Mouse (Mus musculus) heart, embryonic 13.5 days (tissue): ENCODE results near the gene Ugt1a9. TPM values are rescaled to one million over a fixed set of nuclear protein-coding genes. Genes with fewer than 3 reads are reported as not detected.
"Not testable (repeated sequence)": the region's sequence is repeated elsewhere in the genome, so short reads cannot be mapped to it uniquely, and the experiment has no call there.

ENCODE experiments used
- ATAC-seq: fragments of 200-750 bp; cut with Nextera tagmentation; 2 replicates; pipeline ENCODE4 v1.8.0; 2017; ENCODE audit warnings: moderate TSS enrichment; ENCODE audit not compliant: insufficient number of reproducible peaks, low FRiP score, low TSS enrichment; ENCODE audit errors: extremely low read depth
- H3K27ac ChIP-seq: fragments of 300-500 bp; sonication (generic); replicated peaks from 2 replicates; pipeline ENCODE4 v1.5.1; 2015; ENCODE audit warnings: moderate library complexity, mild to moderate bottlenecking, inconsistent platforms
- H3K27me3 ChIP-seq: fragments of 300-500 bp; sonication (generic); replicated peaks from 2 replicates; pipeline ENCODE4 v1.6.1; 2015; ENCODE audit warnings: mild to moderate bottlenecking, inconsistent platforms
- H3K36me3 ChIP-seq: fragments of 300-500 bp; sonication (generic); 2 replicates; pipeline ENCODE4 v1.6.1; 2015; ENCODE audit warnings: mild to moderate bottlenecking, inconsistent platforms
- H3K4me1 ChIP-seq: fragments of 300-500 bp; sonication (generic); 2 replicates; pipeline ENCODE4 v1.6.1; 2015; ENCODE audit warnings: inconsistent platforms
- H3K4me2 ChIP-seq: fragments of 300-500 bp; sonication (generic); 2 replicates; pipeline ENCODE4 v1.6.1; 2015; ENCODE audit warnings: inconsistent platforms, mild to moderate bottlenecking, moderate library complexity
- H3K4me3 ChIP-seq: fragments of 300-500 bp; sonication (generic); 2 replicates; pipeline ENCODE4 v1.5.1; 2015; ENCODE audit warnings: moderate library complexity, mild to moderate bottlenecking, inconsistent platforms
- H3K9ac ChIP-seq: fragments of 300-500 bp; sonication (generic); 2 replicates; pipeline ENCODE4 v1.6.1; 2015; ENCODE audit warnings: inconsistent platforms, mild to moderate bottlenecking, moderate library complexity
- H3K9me3 ChIP-seq: fragments of 300-500 bp; sonication (generic); 2 replicates; pipeline ENCODE4 v1.6.1; 2016; ENCODE audit warnings: inconsistent platforms
- WGBS: fragments of 180-500 bp; shearing (Covaris S2); methylation state at CpG from one replicate; pipeline ENCODE4 v1.1.7; 2015; ENCODE audit warnings: mixed read lengths; 5-methylcytosine and 5-hydroxymethylcytosine counted together
- polyA plus RNA-seq: library from polyadenylated mRNA; unstranded; fragments of >200 nt; fragmentation: Nextera tagmentation; extraction: Ambion mirVana; gene quantifications from 2 replicates; pipeline ENCODE4 v1.2.1, GENCODE M21; 2015

The Ugt1a9 gene
- polyA plus RNA-seq, result not detected in 2 replicates

- 70% methylated on average over 2 of the region's 2 CpGs for WGBS
- ATAC-seq, result no peak
These were observed at the start of gene Ugt1a9 for GRCm38 (mm10) chr1:88070495-88070894. TSS of gene Ugt1a9 (plus strand) at chr1:88070800.

DNA sequence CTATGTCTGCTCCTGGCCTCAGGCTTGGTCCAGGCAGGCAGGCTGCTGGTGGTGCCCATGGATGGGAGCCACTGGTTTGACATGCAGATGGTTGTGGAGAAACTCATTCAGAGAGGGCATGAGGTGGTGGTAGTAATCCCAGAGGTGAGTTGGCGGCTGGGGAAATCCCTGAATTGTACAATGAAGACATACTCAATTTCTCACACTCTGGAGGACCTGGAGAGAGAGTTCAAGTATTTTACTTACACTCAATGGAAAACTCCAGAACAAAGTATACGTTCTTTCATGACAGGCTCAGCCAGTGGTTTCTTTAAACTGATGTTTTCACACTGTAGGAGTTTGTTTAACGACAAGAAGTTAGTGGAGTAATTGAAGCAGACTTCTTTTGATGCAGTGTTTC lies 45.4 kb upstream of the Ugt1a9 start:
- not testable (repeated sequence) for H3K9ac ChIP-seq, H3K27me3 ChIP-seq, H3K4me1 ChIP-seq, H3K9me3 ChIP-seq, ATAC-seq, H3K27ac ChIP-seq, H3K4me2 ChIP-seq, H3K36me3 ChIP-seq, H3K4me3 ChIP-seq
- WGBS, result 66% methylated on average over 3 of the region's 3 CpGs

More at GRCm38 (mm10) chr1:88070495-88070894, at the start of gene Ugt1a9:
- H3K9me3 ChIP-seq, result no peaks in the 10 kb centered on the region
- no peaks in the 10 kb centered on the region for H3K36me3 ChIP-seq
- H3K4me2 ChIP-seq, result no peak within 1 kb of the TSS
- no peak within 1 kb of the TSS for H3K9ac ChIP-seq
- H3K27ac ChIP-seq, result no peak within 1 kb of the TSS
- H3K4me3 ChIP-seq, result no peak within 1 kb of the TSS
- no peaks in the 10 kb centered on the region for H3K4me1 ChIP-seq
- no peaks in the 10 kb centered on the region for H3K27me3 ChIP-seq

DNA sequence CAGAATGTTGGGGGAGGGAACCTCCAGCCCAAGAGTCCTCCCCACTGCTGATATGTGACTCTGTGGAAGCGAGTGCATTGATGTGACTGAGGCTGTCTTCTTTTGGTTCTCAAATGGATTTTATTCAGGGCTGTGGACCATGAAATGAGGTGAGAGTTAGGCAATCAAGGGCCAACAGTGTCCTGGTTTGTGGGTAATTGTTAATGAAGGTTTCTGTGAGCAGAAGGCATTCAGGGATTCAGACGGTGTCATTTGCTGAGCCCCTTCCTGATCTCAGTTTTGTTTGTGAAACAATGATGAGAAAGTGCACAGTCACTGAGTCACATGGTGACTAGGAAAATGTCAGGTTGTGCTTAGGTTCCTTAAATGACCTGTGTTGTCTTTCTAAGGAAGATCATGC lies 27.6 kb upstream of the Ugt1a9 start:
- not testable (repeated sequence) for H3K27me3 ChIP-seq, H3K4me2 ChIP-seq, H3K9me3 ChIP-seq, H3K36me3 ChIP-seq, H3K4me3 ChIP-seq, H3K9ac ChIP-seq, H3K4me1 ChIP-seq, ATAC-seq, H3K27ac ChIP-seq
- WGBS, result 68% methylated on average over 1 of the region's 2 CpGs

DNA sequence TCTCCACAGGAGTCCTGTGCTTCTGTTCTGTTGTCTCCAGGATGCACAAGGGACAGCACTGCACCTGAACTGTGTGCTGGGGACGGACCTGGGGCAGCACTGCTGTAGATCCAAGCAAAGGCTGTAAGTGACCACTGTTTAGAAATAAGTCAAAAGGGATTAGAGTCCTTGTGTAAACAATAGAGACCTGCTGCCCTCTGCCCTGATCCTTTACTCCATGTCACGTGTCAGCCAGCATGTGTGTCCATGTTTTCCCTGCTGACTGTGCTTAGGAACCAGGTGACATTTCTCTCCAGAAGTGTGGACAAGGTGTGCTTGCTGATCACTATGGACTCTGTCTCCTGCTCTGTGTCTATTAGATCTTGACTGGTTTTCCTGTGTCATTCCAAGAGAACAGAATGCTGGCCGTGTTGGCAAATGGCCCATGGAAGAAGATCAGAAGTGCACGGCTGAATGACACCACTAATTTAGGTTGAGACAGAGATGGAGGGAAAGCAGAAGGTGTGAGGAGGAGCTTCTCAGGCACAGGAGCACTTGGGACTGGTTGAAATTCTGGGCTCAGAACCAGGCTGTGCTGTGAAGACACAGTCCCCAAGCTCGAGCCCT lies 25.7 kb upstream of the Ugt1a9 start:
- H3K27ac ChIP-seq, ATAC-seq, H3K4me3 ChIP-seq, H3K4me1 ChIP-seq, H3K4me2 ChIP-seq, H3K27me3 ChIP-seq, H3K9me3 ChIP-seq, H3K36me3 ChIP-seq, H3K9ac ChIP-seq: not testable (repeated sequence)
- WGBS, result 70% methylated on average over 4 of the region's 5 CpGs

GRCm38 (mm10) chr1:88047408-88047807 lies 23.2 kb upstream of the Ugt1a9 start:
- not testable (repeated sequence) for H3K4me3 ChIP-seq, H3K9ac ChIP-seq, H3K4me1 ChIP-seq, ATAC-seq, H3K4me2 ChIP-seq, H3K9me3 ChIP-seq, H3K27ac ChIP-seq, H3K27me3 ChIP-seq, H3K36me3 ChIP-seq
- WGBS, result 69% methylated on average over 2 of the region's 2 CpGs

- WGBS, result 63% methylated on average over 1 of the region's 1 CpGs
- Histone ChIP-seq H3K9ac (no peak within 1 kb of the TSS), H3K36me3 (no peaks in the 10 kb centered on the region), H3K4me2 (no peak within 1 kb of the TSS), H3K4me3 (no peak within 1 kb of the TSS), H3K27ac (no peak within 1 kb of the TSS), H3K9me3 (no peaks in the 10 kb centered on the region), H3K27me3 (no peaks in the 10 kb centered on the region), H3K4me1 (no peaks in the 10 kb centered on the region)
- no peak for ATAC-seq
These were observed 15.5 kb upstream of the Ugt1a9 start, which contains the start of gene Ugt1a10 for GRCm38 (mm10) chr1:88055088-88055487. TSS of gene Ugt1a10 (plus strand) at chr1:88055388.

- not testable (repeated sequence) for H3K4me2 ChIP-seq, H3K27me3 ChIP-seq, H3K9me3 ChIP-seq, H3K9ac ChIP-seq, H3K4me3 ChIP-seq, H3K4me1 ChIP-seq, H3K27ac ChIP-seq, ATAC-seq, H3K36me3 ChIP-seq
- WGBS, result 76% methylated on average over 1 of the region's 2 CpGs
These were observed 4.0 kb upstream of the Ugt1a9 start for GRCm38 (mm10) chr1:88066472-88067102.

DNA sequence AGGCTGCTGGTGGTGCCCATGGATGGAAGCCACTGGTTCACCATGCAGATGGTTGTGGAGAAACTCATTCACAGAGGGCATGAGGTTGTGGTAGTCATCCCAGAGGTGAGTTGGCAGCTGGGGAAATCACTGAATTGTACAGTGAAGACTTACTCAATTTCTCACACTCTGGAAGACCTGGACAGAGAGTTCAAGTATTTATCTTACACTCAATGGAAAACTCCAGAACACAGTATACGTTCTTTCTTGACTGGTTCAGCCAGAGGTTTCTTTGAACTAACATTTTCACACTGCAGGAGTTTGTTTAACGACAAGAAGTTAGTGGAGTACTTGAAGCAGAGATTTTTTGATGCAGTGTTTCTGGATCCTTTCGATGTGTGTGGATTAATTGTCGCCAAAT lies 302 bp downstream of the Ugt1a9 start:
- WGBS, result 68% methylated on average over 4 of the region's 4 CpGs
- Histone ChIP-seq H3K9me3 (no peaks in the 10 kb centered on the region), H3K27me3 (no peaks in the 10 kb centered on the region), H3K36me3 (no peaks in the 10 kb centered on the region), H3K9ac (no peak overlapping the region), H3K27ac (no peak overlapping the region), H3K4me3 (no peak overlapping the region), H3K4me1 (no peaks in the 10 kb centered on the region), H3K4me2 (no peak overlapping the region)
- no peak for ATAC-seq

GRCm38 (mm10) chr1:88074471-88074870 lies 3.9 kb downstream of the Ugt1a9 start:
- Histone ChIP-seq H3K36me3 (no peaks in the 10 kb centered on the region), H3K4me2 (no peak overlapping the region), H3K27ac (no peak overlapping the region), H3K9me3 (no peaks in the 10 kb centered on the region), H3K27me3 (no peaks in the 10 kb centered on the region), H3K4me3 (no peak overlapping the region), H3K9ac (no peak overlapping the region), H3K4me1 (no peaks in the 10 kb centered on the region)
- 74% methylated on average over 2 of the region's 2 CpGs for WGBS
- no peak for ATAC-seq

DNA sequence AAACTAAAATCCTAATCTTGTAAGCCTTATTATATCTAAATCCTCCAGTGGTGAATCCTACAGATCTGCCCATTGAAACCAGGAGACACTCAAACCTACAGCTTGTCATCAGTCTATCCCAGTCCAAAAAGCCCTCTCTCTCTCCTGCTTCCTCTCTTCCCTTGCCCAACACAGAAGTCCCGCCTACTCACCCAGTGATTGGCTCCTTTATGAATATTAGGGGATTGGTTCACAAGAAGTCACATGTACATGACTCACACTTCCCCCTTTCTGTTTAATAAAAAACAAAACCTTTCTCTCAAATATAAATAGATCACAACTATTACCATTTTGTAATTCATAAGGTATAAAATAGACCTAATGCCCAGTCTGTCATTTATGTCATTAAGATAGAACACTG lies 6.5 kb downstream of the Ugt1a9 start:
- no peak overlapping the region for H3K4me3 ChIP-seq
- no peaks in the 10 kb centered on the region for H3K4me1 ChIP-seq
- H3K27me3 ChIP-seq, result no peaks in the 10 kb centered on the region
- no peak for ATAC-seq
- no peaks in the 10 kb centered on the region for H3K9me3 ChIP-seq
- WGBS, result 81% methylated on average over 1 of the region's 1 CpGs
- no peak overlapping the region for H3K4me2 ChIP-seq
- H3K9ac ChIP-seq, result no peak overlapping the region
- H3K36me3 ChIP-seq, result no peaks in the 10 kb centered on the region
- no peak overlapping the region for H3K27ac ChIP-seq

DNA sequence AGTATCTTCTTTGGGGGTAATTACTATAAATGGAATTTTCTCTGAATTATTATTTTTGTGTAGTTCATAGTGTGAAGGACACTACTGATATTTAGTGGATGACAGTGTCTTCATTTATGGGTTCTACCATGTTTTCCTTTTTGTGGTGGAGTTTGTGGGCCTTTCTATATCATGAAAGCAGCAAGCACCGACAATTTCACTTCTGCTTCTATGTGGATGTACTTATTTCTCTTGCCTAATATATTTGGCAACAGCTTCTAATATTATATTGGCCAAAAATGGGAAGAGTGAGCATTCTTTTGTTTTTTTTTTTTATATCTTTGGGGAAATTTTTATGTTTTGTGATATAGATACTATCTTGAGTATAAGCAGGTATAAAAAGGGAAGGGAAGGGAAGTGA lies 11.1 kb downstream of the Ugt1a9 start:
- H3K4me3 ChIP-seq, result no peak overlapping the region
- H3K27ac ChIP-seq, result no peak overlapping the region
- H3K4me2 ChIP-seq, result no peak overlapping the region
- H3K9ac ChIP-seq, result no peak overlapping the region
- no peaks in the 10 kb centered on the region for H3K36me3 ChIP-seq
- 77% methylated on average over 1 of the region's 1 CpGs for WGBS
- H3K27me3 ChIP-seq, result no peaks in the 10 kb centered on the region
- no peaks in the 10 kb centered on the region for H3K4me1 ChIP-seq
- H3K9me3 ChIP-seq, result no peaks in the 10 kb centered on the region
- no peak for ATAC-seq

GRCm38 (mm10) chr1:88086125-88086524 lies 15.5 kb downstream of the Ugt1a9 start:
- no peak overlapping the region for H3K9ac ChIP-seq
- H3K4me3 ChIP-seq, result no peak overlapping the region
- no peaks in the 10 kb centered on the region for H3K9me3 ChIP-seq
- ATAC-seq, result no peak
- 66% methylated on average over 1 of the region's 1 CpGs for WGBS
- no peaks in the 10 kb centered on the region for H3K36me3 ChIP-seq
- H3K4me1 ChIP-seq, result no peaks in the 10 kb centered on the region
- no peak overlapping the region for H3K27ac ChIP-seq
- H3K4me2 ChIP-seq, result no peak overlapping the region
- no peaks in the 10 kb centered on the region for H3K27me3 ChIP-seq
